Mouse (Mus musculus) G1E (cell line): ENCODE measurements at regions not wholly inside any gene's neighbourhood (a gene's known extent, or its start where the extent isn't known, plus 50 kb on each side); places are given as distances from the start of the nearest gene placed in this dataset.

Experiments used
- CTCF ChIP-seq: IDR thresholded peaks from 2 replicates; pipeline ENCODE4 v1.5.1; 2012; ENCODE audit warnings: low read depth, low read length, inconsistent platforms, mixed read lengths
- GATA1 ChIP-seq: IDR thresholded peaks from 2 replicates; pipeline ENCODE4 v1.6.1; 2012; ENCODE audit warnings: borderline replicate concordance, low read length, inconsistent platforms, mixed read lengths

GRCm38 (mm10) chr4:35310396-35310977 lies 84.5 kb upstream of the C9orf72 start:
- TF ChIP-seq CTCF (no peak), GATA1 (no peak)
